Mouse (Mus musculus) liver, embryonic 12.5 days (tissue): Measurements from ENCODE around the gene Aup1. TPM values are rescaled to one million over a fixed set of nuclear protein-coding genes. Genes with fewer than 3 reads are reported as not detected.

Source experiments
- ATAC-seq: fragments of 200-750 bp; cut with Nextera tagmentation; 2 replicates; pipeline ENCODE4 v1.8.0; 2017; ENCODE audit warnings: moderate number of reproducible peaks, mild to moderate bottlenecking, moderate library complexity
- H3K27ac ChIP-seq: fragments of 300-500 bp; sonication (generic); 2 replicates; pipeline ENCODE4 v1.5.1; 2016; ENCODE audit warnings: mild to moderate bottlenecking
- H3K27me3 ChIP-seq: fragments of 300-500 bp; sonication (generic); replicated peaks from 2 replicates; pipeline ENCODE4 v1.6.1; 2016; ENCODE audit warnings: mild to moderate bottlenecking, moderate library complexity
- H3K36me3 ChIP-seq: fragments of 300-500 bp; sonication (generic); 2 replicates; pipeline ENCODE4 v1.6.1; 2016; ENCODE audit warnings: mild to moderate bottlenecking, moderate library complexity
- H3K4me1 ChIP-seq: fragments of 300-500 bp; sonication (generic); 2 replicates; pipeline ENCODE4 v1.6.1; 2016
- H3K4me2 ChIP-seq: fragments of 300-500 bp; sonication (generic); 2 replicates; pipeline ENCODE4 v1.6.1; 2016; ENCODE audit warnings: mild to moderate bottlenecking, moderate library complexity
- H3K4me3 ChIP-seq: fragments of 300-500 bp; sonication (generic); 2 replicates; pipeline ENCODE4 v1.5.1; 2016; ENCODE audit warnings: mild to moderate bottlenecking, moderate library complexity
- H3K9ac ChIP-seq: fragments of 300-500 bp; sonication (generic); 2 replicates; pipeline ENCODE4 v1.6.1; 2016; ENCODE audit warnings: mild to moderate bottlenecking, moderate library complexity
- H3K9me3 ChIP-seq: fragments of 300-500 bp; sonication (generic); replicated peaks from 2 replicates; pipeline ENCODE4 v1.6.1; 2016; ENCODE audit warnings: mild to moderate bottlenecking, moderate library complexity
- WGBS: fragments of 180-500 bp; shearing (Covaris S2); methylation state at CpG from one replicate; pipeline ENCODE4 v1.1.7; 2016; ENCODE audit not compliant: insufficient replicate concordance; 5-methylcytosine and 5-hydroxymethylcytosine counted together
- polyA plus RNA-seq: library from polyadenylated mRNA; unstranded; fragments of >200 nt; fragmentation: Nextera tagmentation; extraction: Ambion mirVana; gene quantifications from 2 replicates; pipeline ENCODE4 v1.2.1, GENCODE M21; 2016

Gene Aup1
- polyA plus RNA-seq, 1 experiment from 2014 or later: 233 TPM

DNA sequence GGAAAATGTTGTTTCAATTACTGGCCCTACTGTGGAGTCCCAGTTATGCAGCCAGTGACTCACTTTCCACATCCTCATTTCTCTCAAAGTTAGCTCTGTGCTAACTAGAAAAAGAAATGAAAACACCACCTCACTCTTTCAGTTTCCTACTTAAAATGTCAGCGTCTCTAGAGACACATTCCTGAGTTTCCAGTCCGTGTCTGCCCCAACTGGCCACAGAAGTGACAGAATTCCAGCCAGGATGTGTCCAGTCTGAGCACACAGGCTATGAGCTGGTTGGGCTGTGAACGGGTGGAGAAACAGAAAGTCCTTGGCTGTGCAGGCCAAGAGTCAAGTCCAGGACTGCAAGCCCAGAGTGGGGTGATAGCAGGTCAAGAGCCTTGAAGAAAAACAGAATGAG lies 37.1 kb upstream of the Aup1 start:
- 0 out of 2 replicates have a peak overlapping the region, but pooled peaks have one; percentile 14 for H3K9ac ChIP-seq
- H3K9me3 ChIP-seq: no peaks in the 10 kb centered on the region
- H3K4me3 ChIP-seq: no peak overlapping the region
- peaks cover 98% of the 10 kb centered on the region for H3K4me1 ChIP-seq
- ATAC-seq: no peak
- 0 out of 2 replicates have a peak, but pooled peaks cover 2% of the 10 kb centered on the region for H3K36me3 ChIP-seq
- H3K4me2 ChIP-seq: no peak overlapping the region
- H3K27ac ChIP-seq: peak overlapping the region; percentile 82
- no peaks in the 10 kb centered on the region for H3K27me3 ChIP-seq
- WGBS: 66% methylated on average over 3 of the region's 3 CpGs

DNA sequence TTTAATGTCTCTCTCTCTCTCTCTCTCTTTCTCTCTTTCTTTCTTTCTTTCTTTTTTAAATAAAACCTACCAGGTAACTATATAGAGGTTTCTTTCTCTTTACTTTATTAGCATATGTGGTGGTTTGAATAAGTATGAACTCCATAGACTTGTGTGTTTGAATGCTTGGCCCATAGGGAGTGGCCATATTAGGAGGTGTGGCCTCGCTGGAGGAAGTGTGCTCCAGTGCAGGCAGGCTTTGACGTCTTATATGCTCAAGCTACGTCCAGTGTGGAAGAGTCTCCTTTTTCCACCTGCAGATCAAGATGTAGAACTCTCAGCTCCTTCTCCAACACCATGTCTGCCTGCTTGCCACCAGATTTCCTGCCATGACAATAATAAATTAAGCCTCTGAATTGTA lies 35.3 kb upstream of the Aup1 start:
- Histone ChIP-seq H3K27me3 (no peaks in the 10 kb centered on the region), H3K36me3 (0 out of 2 replicates have a peak, but pooled peaks cover 2% of the 10 kb centered on the region), H3K4me2 (no peak overlapping the region), H3K9ac (no peak overlapping the region), H3K4me3 (no peak overlapping the region), H3K9me3 (no peaks in the 10 kb centered on the region), H3K4me1 (peaks cover 98% of the 10 kb centered on the region), H3K27ac (peak overlapping the region; percentile 82)
- WGBS: 71% methylated on average over 3 of the region's 3 CpGs
- ATAC-seq: no peak

DNA sequence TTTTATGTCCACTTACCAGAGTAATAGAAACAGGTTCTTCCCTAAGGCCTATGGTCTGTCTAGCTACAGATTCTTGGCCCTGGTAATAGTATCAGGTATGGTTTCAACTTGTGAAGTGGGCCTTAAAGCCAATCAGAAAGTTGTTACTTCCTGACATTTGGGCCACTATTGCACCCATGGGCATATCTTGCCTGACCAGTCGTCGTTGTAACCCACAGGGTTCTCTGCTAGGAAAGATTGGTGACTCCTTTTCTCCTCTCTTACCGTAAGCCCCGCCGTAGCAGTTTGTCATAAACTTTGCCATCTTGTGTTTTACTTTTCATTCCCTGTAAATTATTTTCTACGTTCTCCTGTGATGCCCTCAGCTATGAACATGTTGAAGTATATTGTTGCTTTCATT lies 34.2 kb upstream of the Aup1 start:
- H3K27me3 ChIP-seq: no peaks in the 10 kb centered on the region
- H3K4me1 ChIP-seq: peaks cover 99% of the 10 kb centered on the region
- H3K9ac ChIP-seq: peak overlapping the region; percentile 37; the same call in 1 of the 2 replicates
- no peaks in the 10 kb centered on the region for H3K9me3 ChIP-seq
- 23% methylated on average over 6 of the region's 6 CpGs for WGBS
- H3K27ac ChIP-seq: peak overlapping the region; percentile 82
- ATAC-seq: peak; percentile 75
- no peak overlapping the region for H3K4me3 ChIP-seq
- peak overlapping the region; percentile 27 for H3K4me2 ChIP-seq
- 0 out of 2 replicates have a peak, but pooled peaks cover 2% of the 10 kb centered on the region for H3K36me3 ChIP-seq

DNA sequence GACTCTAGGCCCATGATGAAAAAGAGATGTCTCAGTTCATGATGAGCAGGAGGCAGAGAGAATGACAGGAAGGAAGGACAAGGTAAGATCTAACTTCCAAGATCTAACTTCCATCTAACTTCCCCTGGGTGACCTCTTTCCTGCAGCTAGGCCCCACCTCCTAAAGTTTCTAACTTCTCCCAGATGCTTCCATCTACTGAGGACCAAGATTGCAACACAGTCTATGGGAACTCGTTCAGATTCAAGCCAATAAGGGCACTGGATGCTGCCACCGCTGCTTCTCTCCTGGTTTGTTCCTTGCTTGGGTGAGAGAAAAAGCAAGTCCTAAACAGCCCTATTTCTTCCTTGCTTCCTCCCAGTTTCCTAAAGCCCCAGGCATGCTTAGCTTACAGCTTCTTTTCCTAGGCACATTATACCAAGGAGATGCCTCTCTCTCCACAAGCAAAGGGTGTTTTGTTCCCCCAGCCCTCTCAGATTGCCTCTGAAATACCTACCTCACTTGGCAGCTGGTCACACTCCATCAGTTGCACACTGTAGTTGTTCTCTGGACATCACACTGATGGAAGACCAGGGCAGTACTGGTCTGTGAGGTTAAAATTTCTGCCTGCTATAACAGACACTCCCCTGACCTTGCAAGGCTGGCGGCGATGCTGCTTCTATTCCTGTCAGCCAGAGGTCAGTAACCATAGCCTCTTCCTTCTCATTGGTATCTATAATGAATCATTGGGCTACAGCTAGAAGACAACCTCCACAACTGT lies 33.3 kb upstream of the Aup1 start:
- Histone ChIP-seq H3K9ac (0 out of 2 replicates have a peak overlapping the region, but pooled peaks have one; percentile 27), H3K4me2 (no peak overlapping the region; the same call in 1 of the 2 replicates), H3K27ac (peak overlapping the region; percentile 82), H3K4me3 (no peak overlapping the region), H3K4me1 (peaks cover 90% of the 10 kb centered on the region), H3K9me3 (no peaks in the 10 kb centered on the region), H3K27me3 (no peaks in the 10 kb centered on the region), H3K36me3 (0 out of 2 replicates have a peak, but pooled peaks cover 2% of the 10 kb centered on the region)
- ATAC-seq: no peak
- WGBS: 72% methylated on average over 4 of the region's 4 CpGs

DNA sequence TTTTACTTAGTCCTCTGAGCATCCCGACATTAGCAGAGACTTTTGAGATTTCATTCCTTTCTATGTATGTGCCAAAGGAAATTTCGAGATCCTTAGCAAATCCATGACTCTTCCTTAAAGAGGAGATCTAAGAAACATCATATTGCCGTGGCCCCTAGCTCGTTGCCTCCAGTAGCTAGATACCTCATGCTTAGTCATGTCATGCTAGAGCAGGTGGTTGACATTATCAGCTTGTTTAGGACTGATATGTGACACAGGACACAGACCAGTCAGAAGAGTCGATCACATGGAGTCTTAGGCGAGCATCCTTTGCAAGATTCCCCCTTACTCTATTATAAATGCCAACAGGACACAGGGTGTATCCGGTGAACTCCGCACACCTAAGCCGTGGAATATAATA lies 31.3 kb upstream of the Aup1 start:
- H3K4me2 ChIP-seq: peak overlapping the region; percentile 33
- H3K9ac ChIP-seq: peak overlapping the region; percentile 38; the same call in 1 of the 2 replicates
- H3K27me3 ChIP-seq: no peaks in the 10 kb centered on the region
- ATAC-seq: peak; percentile 83
- no peaks in the 10 kb centered on the region for H3K9me3 ChIP-seq
- peaks cover 82% of the 10 kb centered on the region for H3K4me1 ChIP-seq
- 58% methylated on average over 9 of the region's 9 CpGs for WGBS
- H3K36me3 ChIP-seq: 0 out of 2 replicates have a peak, but pooled peaks cover 2% of the 10 kb centered on the region
- no peak overlapping the region for H3K4me3 ChIP-seq
- peak overlapping the region; percentile 82 for H3K27ac ChIP-seq

DNA sequence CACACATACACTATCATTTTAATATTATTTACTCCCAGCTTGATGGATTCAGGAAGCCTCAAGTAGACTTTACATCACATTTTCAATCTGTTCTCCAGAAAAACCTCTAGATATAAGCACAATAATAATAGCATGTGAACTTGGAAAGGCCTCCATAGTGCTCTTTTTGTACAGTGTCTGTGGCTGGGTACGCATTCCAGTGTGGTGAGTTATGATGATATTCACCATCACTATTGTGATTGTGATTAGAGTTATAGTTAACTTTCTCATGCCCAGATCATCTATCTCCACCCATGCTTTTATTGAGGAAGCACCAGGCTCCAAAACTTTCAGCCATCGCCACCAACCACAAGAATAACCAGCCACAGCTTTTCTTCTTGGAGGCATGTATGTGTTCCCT lies 30.5 kb upstream of the Aup1 start:
- Histone ChIP-seq H3K4me3 (no peak overlapping the region), H3K9me3 (no peaks in the 10 kb centered on the region), H3K4me1 (peaks cover 82% of the 10 kb centered on the region), H3K4me2 (no peak overlapping the region), H3K36me3 (no peaks in the 10 kb centered on the region), H3K27me3 (no peaks in the 10 kb centered on the region), H3K27ac (peak overlapping the region; percentile 82), H3K9ac (peak overlapping the region; percentile 33; the same call in 1 of the 2 replicates)
- no peak for ATAC-seq
- 92% methylated on average over 2 of the region's 2 CpGs for WGBS

DNA sequence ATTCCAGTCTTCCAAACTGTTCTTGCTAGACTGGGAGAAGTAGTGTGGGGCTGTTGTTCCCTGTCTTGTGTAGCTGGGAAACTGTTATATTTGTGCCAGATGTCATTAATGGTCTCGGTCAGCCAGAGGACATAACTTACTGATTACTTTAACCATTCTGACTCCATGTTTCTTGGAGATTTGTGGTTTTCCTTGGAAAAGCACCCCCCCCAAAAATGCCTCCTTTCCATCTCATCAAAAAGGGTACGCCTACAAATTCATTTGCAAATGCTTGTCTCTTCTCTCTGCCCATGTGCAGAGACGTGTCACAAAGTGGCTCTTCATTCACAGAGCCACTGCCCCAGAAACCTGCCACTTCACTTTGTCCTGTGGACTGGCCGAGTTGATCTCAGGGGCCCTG lies 29.9 kb upstream of the Aup1 start:
- Histone ChIP-seq H3K9ac (no peak overlapping the region; the same call in 1 of the 2 replicates), H3K4me1 (peaks cover 80% of the 10 kb centered on the region), H3K4me2 (no peak overlapping the region), H3K36me3 (peaks cover 1% of the 10 kb centered on the region; the same call in 1 of the 2 replicates), H3K27ac (peak overlapping the region; percentile 82), H3K27me3 (no peaks in the 10 kb centered on the region), H3K9me3 (no peaks in the 10 kb centered on the region), H3K4me3 (no peak overlapping the region)
- no peak for ATAC-seq
- 44% methylated on average over 4 of the region's 4 CpGs for WGBS

DNA sequence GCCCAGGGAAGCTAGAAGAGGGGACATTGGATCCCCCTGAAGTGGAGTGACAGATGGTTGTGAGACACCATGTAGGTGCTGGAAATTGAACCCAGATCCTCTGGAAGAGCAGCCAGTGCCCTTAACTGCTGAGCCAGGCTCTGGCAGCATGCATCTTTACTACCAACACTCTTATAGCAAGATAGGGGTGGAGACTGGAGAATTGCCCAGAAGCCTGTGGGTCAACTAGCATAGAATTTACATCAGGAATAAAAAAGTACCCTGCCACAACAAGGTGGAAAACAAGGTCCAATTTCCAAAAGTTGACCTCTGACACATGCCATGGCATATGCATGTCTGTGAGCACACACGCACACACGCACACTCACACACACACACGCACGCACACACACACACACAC lies 29.1 kb upstream of the Aup1 start:
- ATAC-seq: no peak
- no peak overlapping the region for H3K9ac ChIP-seq
- 0 out of 2 replicates have a peak, but pooled peaks cover under 1% of the 10 kb centered on the region for H3K27me3 ChIP-seq
- no peak overlapping the region for H3K4me3 ChIP-seq
- H3K27ac ChIP-seq: peak overlapping the region; percentile 82
- WGBS: 96% methylated on average over 4 of the region's 4 CpGs
- peaks cover 77% of the 10 kb centered on the region for H3K4me1 ChIP-seq
- peaks cover 8% of the 10 kb centered on the region for H3K36me3 ChIP-seq
- H3K4me2 ChIP-seq: no peak overlapping the region
- no peaks in the 10 kb centered on the region for H3K9me3 ChIP-seq

DNA sequence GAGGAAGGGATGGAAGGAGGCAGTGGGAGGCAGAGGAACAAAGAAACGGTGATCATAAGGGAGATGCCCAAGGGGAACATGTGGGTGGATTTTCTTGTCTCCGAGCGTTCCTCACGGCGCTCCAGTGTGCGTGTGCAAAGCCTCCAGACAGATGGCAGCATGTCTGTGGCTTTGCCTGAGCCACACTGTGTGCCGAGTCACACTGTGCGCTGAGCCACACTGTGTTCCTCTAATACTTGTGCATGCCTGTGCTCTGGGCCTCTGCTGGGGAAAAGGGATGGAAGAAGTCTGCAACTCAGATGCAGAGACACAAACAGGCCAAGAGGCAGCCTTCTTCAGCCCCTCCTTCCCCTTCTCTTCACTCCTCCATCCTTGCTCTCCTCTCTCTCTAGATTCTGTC lies 27.0 kb upstream of the Aup1 start:
- Histone ChIP-seq H3K4me1 (peaks cover 77% of the 10 kb centered on the region), H3K36me3 (peaks cover 28% of the 10 kb centered on the region), H3K9me3 (no peaks in the 10 kb centered on the region), H3K4me3 (no peak overlapping the region), H3K4me2 (no peak overlapping the region), H3K9ac (peak overlapping the region; percentile 12; the same call in 1 of the 2 replicates), H3K27ac (peak overlapping the region; percentile 50; the same call in 1 of the 2 replicates), H3K27me3 (peaks cover 19% of the 10 kb centered on the region; the same call in 1 of the 2 replicates)
- 68% methylated on average over 8 of the region's 8 CpGs for WGBS
- ATAC-seq: no peak

DNA sequence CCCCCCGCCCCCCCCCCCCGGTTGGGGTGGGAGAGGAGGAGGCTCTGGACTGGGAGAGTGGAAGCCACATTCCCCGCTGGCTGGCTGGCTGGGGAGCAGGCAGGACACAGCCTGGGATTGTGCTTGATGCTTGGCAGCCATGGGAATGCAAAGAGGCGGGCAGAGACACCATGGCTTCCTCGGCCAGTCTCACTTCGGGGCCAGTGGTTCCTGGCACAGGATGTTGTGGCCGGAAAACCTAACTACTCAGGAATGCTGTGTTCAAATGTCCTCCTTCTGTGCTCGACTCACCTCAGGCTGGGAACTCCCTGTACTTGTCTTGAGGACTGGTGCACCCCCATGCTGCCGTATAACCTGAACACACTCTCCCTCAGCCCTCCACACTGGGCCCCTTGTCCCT lies 26.6 kb upstream of the Aup1 start:
- H3K36me3 ChIP-seq: peaks cover 28% of the 10 kb centered on the region
- 42% methylated on average over 8 of the region's 9 CpGs for WGBS
- peak overlapping the region; percentile 12; the same call in 1 of the 2 replicates for H3K9ac ChIP-seq
- no peak overlapping the region for H3K4me3 ChIP-seq
- H3K4me1 ChIP-seq: peaks cover 76% of the 10 kb centered on the region
- peaks cover 19% of the 10 kb centered on the region; the same call in 1 of the 2 replicates for H3K27me3 ChIP-seq
- ATAC-seq: no peak
- no peak overlapping the region for H3K4me2 ChIP-seq
- H3K9me3 ChIP-seq: no peaks in the 10 kb centered on the region
- peak overlapping the region; percentile 50; the same call in 1 of the 2 replicates for H3K27ac ChIP-seq

DNA sequence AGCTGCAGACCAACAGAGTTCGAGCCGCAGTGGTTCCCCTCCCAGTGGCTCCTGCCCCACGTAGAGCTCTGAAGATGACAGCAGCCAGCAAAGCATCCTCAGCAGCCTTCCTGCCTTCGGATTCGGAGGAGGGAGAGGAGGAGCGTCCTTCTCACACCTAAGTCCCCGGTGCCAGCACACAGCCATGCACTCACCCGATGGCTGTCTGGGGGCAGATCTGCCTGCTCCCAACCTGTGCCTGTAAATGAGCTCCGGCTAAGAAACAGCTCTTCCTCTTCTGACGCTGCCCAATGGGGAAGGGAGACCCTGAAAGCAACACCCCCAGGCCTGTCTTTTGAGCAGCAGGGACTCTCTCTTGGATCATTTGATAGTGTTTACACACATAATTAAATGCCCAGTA lies 24.5 kb upstream of the Aup1 start:
- H3K27ac ChIP-seq: peak overlapping the region; percentile 48
- no peak overlapping the region for H3K9ac ChIP-seq
- H3K4me3 ChIP-seq: no peak overlapping the region
- H3K4me1 ChIP-seq: peaks cover 70% of the 10 kb centered on the region
- H3K36me3 ChIP-seq: peaks cover 28% of the 10 kb centered on the region
- H3K27me3 ChIP-seq: peaks cover 27% of the 10 kb centered on the region; the same call in 1 of the 2 replicates
- no peak for ATAC-seq
- 63% methylated on average over 10 of the region's 10 CpGs for WGBS
- H3K9me3 ChIP-seq: no peaks in the 10 kb centered on the region
- no peak overlapping the region for H3K4me2 ChIP-seq

DNA sequence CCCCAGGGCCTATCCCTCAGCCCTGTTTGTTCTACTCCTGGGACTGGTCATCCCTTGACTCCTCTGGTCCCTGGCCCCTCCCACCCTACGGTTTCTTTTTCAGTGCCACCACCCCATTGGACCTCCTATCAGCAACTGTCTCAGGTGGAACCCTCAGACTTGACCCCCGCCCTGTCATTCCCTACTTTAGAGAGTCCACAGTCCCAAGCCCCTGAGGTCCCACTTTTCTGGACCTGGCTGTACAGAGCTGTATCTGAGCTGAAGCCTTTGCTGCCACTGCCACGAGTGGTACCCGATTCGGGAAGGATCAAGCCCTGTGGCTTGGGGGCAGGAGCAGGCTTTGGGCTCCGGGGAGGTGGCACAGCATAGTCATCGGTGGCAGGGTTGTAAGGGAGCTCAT lies 23.2 kb upstream of the Aup1 start:
- no peak overlapping the region for H3K4me3 ChIP-seq
- no peak overlapping the region for H3K27ac ChIP-seq
- H3K4me1 ChIP-seq: peaks cover 68% of the 10 kb centered on the region
- H3K9me3 ChIP-seq: no peaks in the 10 kb centered on the region
- peaks cover 28% of the 10 kb centered on the region for H3K36me3 ChIP-seq
- WGBS: 81% methylated on average over 7 of the region's 7 CpGs
- H3K9ac ChIP-seq: no peak overlapping the region
- peaks cover 39% of the 10 kb centered on the region; the same call in 1 of the 2 replicates for H3K27me3 ChIP-seq
- H3K4me2 ChIP-seq: peak overlapping the region; percentile 87
- no peak for ATAC-seq
